Mouse (Mus musculus): Measurements from ENCODE around the gene Clmn.

The Clmn gene

DNA sequence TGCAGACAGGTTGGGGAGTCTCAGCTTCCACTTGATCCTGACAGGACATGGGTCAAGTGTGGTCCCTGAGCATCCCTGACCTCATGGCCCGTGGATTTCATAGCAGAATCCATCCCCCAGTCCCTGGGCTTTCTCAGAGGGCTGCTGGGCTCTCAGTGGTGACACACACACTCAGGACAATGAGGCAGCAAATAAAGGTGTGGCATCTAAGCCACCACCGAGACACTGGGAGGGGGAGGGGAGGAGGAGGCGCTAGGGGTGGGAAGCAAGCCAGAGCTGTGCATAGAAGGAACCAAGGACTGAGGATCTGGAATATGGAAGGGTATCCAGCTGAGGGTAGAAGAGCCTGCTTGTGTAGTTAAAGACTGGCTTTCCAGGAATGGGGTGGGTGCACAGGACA, 11.2 kb upstream of the Clmn start:
- DNase-seq, result no peak

DNA sequence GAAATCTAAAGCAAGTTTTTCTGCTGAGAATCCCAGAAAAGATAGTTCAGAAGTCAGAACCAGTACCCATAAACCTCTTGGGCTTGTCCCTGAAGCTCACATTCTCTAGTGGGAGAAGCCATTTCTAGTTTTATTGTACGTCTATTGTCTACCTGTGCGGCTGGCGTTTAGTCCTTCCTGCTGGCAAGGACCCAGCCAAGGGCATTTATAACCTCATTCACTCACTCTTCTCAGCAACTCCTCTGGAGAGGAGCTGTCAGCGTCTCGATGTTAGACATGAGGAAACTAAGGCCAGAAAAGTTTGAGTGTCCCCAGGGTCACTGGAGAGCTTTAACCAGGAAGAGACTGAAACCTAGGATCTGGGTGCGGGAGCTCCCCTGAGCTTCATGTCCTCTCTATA, 7.1 kb upstream of the Clmn start:
- no peak for DNase-seq

DNA sequence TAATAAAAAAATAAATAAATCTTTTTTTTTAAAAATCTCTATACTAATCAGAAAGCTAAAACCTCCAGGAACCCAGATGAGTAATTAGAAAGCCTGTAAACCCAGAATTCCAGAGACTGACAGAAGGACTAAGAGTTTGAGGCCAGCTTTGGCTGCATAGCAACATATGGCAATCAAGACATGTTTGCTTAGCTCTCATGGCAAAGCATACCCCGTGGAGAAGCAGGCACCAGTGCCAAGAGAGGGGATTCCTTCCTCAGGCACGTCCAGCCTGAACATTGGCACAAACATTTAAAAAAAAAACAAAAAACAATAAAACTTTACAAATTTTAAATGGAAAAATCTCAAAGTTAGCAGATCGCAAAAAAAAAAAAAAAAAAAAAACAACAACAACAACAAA, 4.9 kb upstream of the Clmn start:
- DNase-seq, result no peak

DNA sequence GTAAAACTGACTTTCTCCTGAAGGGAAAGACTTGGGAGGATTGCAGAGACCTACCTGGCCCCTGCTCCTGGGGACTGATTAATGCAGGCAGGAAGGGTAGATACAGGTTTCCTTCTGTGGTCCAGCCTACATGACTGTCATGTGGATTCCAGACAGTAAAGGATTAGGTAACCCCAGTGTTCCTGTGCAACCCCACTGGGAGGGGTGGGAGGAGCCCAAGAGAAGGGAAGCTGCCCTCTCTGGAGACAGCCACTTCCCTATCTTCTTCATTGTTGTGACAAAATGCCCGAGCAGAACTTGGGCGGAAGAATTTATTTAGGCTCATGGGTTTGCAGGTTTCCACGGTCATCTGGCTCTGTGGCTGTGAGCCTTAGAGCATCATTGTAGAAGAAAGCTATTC, 3.6 kb upstream of the Clmn start:
- no peak for DNase-seq

DNA sequence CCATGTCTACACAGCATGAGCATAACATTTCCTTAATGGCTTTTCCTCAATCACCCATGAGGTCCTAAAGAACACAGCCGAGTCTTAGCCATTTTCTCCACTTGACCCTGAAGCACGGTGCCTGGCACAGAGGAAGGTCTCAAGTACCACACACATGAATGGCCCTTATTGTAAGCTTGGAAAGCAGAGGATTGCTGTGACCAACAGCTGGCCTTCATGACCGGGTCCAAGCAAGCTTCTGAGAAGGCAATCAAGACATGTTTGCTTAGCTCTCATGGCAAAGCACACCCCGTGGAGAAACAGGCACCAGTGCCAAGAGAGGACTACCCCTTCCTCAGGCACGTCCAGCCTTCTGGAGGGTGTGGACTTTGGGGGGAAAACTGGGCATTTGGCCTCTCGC, 3.0 kb upstream of the Clmn start:
- DNase-seq, result no peak

DNA sequence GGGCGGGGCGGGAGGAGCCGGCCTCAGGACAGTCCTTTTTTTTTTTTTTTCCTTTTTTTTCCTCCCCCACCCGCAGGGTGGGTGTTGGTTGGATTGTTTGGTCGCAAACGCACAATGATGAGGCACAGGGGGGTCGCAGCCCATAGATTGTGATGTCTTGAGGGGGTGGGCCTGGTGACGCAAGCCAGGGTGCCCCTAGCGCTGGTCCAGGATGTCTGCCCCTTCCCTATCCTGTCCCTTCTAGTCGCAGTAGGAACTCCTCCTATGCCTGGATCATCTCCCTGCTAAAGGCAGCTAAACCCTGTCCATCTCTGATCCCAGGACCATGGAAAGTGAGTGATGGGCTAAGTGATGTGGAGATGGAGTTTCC, 275 bp upstream of the Clmn start:
- peak; percentile 40 for DNase-seq

DNA sequence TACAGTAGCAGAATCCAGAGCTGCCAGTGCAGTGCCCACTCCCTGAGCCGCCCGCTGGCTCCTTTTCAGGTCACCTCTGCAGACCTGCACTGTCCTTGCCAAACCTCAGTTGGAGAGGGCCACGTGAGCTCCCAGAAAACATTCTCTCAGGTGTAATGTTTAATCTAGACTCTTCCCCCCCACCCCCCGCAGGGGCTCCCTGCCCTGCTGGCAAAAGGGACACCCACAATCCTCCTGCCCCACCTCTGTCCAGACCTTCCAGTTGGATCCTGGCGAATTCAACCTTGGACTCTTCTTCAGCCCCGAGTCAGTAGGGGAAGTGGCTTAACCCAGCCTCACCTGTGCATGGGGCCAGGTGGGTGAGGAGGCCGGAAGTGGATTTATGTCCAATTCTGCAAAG, 1.2 kb downstream of the Clmn start:
- DNase-seq, result peak; percentile 92

DNA sequence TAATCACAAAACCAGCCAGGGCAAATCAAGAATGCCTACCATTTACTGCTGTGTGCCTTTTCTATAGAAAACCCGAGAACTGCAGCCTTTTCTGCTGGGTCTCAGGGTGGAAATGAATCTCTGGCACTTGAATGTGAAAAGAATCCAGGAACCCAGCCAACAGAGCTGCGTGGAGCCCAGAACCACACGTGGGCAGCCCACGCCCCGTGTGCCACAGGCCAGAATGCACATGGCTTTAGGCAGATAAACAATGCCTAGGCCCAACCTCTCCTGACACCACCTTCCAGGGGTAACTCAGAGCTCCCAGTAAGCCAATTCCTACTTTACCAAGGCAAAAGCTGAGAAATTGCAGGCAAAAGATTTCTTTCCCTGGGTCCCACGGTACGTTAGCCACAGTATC, 5.7 kb downstream of the Clmn start:
- peak; percentile 48 for DNase-seq

DNA sequence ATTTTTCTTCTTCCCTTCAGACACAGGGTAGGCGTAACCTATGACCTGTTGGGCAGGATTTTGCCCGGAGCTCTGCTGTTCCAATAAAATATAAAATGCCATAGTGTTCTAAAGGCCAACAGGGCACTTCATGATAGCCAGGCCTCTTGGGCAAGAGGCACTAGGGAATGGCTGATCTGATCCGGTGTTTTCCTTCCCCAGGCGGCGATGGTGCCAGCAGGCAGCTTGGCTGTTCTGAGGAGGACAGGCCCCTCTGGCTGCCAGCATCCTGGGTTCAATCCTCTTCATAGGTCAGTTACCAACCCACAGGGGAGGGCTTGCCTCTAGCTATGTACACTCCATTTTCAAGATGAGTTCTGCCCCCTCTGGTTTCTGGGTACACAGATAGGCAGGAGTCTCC, 6.1 kb downstream of the Clmn start:
- DNase-seq, result peak; percentile 41

DNA sequence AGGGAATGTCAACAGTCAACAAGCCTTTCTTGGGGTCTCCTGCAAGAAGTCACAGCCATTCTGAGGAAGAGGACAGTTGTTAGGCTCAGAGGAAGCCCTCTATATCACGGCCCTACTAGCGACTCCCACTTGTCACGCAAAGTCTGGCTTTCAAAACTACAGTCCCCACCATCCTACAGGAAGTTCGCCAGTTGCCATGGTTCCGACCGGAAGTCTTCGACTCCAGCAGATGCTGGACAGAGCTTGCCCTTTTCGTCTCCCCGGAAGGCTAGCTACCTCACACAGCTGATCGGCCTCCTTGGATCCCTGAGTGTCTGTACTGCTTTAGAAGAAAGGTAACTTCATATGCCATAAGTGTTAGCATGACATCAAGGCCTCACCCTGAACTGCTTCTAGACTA, 7.3 kb downstream of the Clmn start:
- no peak for DNase-seq

DNA sequence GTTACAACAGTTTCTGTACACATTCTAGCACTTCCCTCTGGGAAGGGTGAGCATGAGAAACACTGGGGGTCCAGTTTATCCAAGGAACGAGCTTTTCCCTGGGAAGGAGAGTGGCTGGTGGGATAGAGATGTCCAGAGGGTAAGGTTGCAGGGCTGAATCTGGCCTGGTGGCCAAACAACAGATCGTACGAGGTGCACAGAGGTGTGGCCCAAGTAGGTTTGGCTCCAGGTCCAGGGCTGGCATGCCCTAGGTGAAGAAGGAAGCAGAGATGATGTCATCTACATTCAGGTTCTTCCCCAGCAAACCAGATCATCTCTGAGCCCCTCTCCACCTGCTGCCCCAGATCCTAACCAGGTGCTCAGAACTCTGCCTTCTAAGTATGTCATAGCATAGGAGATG, 8.3 kb downstream of the Clmn start:
- no peak for DNase-seq

DNA sequence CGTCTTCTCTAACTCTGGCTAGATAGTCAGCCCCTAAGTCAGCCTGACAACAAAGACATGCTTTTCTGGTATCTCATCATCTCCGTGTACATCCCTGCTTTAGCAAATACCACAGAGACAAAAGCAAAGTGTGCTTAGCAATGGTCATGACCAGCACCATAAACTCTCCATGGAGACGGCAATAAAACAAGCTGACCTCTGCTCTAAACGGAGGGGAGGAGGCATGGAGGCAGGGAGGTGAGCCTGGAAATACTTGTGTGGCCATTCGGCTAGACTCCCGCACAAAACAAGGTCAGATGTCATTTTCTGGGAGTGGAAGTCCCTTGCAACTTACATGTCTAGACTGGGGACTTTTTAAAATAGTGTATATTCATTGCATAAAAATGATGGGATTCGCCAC, 9.3 kb downstream of the Clmn start:
- no peak for DNase-seq

DNA sequence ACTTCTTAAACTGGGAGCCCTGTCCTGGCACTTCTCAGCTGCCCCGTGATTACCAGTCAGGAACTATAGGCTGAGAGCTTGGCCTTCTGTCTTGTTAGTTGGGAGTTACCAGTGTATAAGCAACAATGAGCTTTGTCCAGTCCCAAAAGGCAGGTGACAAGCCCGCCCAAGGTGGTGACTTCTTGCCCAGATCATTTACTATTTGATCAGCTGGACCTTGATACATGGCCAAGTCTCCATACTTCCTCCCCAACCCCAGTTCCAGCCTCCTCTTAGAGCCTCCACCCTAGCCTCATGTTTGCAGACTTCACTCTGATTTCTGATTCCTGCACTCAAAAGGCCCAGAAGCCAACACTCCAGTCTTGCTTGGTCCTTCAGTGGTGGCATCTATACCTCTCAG, 10.1 kb downstream of the Clmn start:
- no peak for DNase-seq

DNA sequence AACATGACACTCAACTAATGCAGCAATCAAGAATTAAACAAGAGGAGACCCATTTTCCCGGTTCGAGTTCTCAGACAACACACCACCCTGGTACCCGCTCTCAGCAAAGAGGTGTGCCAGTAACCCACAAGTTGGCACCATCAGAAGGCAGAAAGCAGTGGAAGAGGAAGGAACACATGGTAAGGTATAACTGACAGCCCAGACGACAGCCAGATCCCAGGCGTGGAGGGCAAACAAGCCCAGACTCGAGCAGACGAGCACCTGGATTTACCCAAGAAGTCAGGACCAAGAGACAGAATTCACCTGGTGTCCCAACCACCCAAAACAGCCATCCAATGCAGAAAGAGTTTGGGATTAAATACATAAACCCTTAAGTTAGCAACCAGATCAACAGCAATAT, 11.5 kb downstream of the Clmn start:
- DNase-seq, result no peak

DNA sequence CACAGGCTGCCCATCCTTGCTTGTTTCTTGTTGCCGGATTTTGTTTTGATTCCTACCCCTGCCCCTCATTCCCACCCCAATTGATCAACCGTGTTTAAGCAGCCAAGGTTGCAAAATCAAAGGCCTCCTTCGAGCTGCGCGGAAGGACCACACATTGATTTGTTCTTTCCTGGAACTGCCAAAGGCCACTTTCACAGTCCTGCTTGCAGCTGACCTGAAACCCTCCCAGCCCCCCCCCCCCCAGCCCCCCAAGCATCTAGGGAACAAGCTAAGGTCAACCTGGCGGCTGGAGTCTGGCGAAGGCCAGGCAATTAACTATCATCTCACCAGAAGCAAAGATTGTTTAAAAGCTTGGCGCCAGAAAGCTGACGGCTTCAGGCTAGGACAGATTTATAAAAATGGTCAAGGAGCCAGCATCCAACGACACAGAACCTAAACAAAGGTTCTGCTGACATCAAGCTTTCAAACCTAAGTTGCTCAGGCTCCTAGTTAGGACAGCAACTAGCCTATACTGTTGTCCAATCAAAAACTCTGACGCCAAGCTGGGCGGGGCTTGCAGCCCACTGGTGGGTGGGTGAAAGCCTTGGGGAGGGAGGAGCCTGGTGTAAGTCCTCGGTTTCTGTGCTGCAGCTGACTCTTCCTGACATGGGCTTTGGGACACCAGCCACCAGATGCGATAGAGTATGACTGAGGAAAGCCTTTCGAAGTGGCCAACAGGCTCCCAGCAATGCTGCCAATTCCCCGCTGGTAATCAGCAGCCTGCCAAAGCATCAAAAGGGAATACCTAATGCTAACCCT, 13.0 kb downstream of the Clmn start:
- peak; percentile 65 for DNase-seq

DNA sequence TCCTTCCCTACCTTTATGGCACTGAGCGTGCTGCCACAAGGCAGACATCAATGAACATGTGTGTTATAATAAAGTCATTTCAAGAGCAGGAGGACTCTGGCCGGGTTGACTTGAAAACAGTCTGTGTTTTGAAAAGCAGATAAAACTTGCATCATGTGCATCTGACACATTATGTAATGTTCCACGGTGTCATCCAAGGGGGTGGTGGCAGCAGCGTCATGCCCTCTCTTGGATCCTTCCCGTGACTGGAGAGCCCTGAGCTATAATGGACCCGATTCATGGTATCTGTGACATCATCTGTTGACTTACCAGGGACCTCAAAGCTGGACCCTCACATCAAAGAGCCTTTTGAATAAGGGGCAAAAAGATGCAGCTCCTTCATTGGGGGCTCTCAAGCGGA, 14.8 kb downstream of the Clmn start:
- no peak for DNase-seq

DNA sequence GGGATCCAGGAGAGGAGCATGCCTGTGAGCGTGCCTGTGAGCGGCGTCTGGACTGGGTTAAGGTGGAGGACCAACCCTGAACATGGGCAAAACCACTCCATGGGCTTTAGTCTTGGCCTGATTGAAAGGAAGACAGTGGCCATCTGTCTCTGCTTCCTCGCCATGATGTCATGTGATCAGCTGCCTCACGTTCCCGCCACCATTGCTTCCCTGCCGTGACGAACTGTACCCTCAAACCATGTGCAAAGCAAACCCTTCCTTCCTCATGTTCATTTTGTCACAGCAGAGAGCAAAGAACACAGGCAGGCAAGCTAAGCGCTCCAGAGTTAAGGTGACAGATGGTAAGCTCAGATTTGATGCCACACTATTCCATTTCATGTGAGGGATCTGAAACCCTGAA, 16.2 kb downstream of the Clmn start:
- DNase-seq, result no peak

DNA sequence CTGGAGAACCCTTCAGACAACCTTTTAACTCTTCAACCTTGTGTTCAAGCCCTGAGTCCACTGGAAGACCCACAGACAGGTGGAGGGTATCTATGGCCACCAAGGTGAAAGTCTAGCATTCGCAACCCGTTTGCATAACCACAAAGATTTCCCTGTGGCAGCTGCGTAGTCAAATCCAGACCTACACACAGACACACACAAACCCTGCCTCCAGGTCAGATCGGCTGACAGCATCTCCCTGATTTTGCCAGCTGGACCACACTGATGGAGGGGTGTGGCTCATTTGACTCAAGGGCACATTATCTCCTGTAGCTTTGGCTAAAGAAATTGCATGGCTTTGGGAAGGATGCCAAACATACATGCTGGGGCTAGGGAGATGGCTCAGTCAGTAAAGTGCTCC, 17.6 kb downstream of the Clmn start:
- no peak for DNase-seq

DNA sequence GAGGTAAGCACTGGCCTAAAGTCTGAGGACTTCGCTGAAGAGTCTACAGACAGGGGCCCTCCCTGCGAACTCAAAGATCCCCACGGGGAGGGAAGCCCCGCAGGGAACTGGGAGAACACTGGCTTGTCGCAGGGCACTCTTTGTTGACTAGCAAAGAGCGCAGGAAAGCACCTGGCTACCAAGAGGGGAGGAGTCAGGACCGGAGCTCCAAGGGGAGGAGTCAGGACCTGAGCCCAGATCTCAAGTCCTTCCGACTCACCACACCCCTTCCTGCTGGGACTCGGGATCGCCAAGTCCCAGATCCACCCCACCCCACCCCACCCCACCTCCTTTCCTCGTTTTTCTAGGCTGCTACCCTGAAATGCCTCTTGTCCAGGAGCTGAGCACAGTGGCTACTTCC, 19.2 kb downstream of the Clmn start:
- peak; percentile 72 for DNase-seq

DNA sequence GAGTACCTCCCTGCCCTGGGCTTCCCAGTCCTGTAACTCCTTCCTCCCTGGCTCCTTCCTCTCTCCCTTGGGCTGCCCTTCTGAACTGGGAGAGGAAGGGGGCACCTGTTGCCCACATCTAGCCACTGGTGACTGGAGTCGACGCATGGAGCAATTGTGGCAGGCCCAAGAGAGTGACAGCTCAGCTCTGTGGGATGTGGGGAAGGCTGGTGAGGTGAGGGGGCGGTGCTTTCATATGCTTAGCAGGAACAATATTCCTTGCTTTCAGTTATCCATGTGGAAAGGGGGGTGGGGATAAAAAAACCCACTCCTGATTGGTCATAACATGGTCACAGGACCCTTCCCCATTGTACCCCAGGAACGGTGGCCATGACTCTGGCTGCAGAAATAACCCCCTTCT, 19.9 kb downstream of the Clmn start:
- DNase-seq, result no peak

DNA sequence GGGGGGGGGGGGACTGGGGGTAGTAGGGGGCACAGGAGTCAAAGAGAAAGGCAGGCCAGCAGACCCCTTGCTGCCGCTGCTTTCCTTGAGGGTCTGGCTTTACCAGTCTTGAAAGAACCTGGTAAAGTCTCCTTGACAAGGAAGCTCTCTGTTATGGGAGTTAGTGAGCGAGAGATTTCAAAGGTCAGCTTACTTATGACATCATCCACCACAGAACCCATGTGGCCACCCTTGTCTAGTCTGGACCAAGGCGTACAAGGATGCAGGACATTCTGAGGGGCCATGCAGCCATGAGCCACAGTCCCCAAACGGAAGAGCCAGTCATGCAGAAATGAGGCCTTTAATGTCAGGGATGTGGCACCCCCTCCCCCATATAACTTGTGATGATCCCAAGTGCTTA, 20.6 kb downstream of the Clmn start:
- no peak for DNase-seq

DNA sequence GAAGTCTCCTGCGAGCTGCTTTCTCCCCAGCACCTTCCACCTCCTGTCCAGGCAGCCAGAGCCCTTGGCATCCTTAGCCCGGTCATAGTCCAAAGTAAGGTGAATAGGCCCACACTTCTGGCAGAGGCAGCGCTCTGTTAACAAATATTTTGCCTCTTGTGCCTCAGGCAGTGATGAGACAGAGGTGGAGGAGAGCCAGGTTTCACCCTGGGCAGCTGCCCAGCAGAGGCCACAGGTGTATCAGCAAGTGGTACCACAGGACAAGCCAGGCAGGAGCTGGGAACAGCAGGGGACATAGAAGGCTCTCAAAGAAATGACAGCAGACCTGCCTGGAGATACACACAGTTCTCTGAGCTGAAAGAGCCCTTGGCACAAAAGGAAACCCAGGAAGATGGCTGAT, 23.6 kb downstream of the Clmn start:
- DNase-seq, result peak; percentile 93

DNA sequence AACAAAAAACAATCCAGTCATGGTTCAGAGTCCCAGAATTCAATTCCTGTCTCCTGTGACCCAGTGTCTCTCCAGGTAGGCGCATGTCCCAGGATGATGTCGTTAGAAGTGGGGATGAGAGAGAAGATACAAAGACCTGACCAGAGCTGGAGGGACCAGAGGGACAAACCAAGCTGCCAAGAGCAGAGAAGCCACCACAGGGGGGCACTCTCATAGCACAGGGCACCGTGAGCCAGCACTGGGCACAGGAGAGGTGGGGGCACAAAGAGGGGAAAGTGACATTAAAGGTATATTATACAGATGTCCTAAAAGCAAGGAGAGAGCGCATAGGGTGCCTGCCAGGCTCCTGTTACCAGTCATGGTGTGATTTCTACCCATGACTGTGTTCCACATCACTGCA, 25.9 kb downstream of the Clmn start:
- DNase-seq, result no peak

DNA sequence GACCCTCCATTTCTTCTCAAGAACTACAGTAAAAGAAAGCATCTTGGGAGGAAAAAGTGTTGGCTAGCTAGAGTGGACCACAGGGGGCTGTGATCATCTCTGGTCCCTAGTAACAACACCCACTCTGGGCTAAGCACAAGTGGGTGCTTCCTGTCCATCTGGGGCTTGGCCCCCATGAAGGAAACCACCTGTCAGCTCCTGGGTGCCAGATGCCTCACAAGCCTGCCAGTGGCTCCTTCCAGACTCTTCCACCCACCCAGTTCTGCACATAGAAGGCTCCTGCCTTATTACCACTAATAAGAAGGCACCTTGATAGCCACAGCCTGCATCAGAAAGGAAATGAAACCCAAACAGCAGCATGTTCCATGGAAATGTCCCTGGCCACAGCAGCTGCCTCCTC, 26.4 kb downstream of the Clmn start:
- no peak for DNase-seq

DNA sequence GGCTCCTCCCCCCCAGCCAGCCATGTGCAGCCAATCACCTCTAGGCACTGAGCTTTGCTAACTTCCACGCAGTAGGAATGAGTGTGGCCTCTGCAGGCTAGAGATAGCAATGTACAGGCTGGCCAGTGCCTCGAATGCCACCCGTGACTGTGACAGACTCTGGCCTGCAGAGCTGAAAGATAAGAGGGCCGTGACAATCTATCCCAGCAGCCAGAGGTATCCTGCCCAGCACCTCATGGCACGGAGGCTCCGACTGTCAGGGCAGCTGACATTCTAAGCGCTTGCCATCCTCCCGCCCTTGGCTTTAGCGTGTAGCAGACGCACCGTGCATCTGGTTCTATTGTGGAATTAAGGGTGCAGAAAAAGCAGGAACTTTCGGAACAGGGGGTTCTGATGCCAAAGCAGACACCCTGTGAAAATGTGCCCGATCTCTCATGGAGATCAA, 26.9 kb downstream of the Clmn start:
- no peak for DNase-seq
